Mouse (Mus musculus): ENCODE measurements at regions not wholly inside any gene's neighbourhood (a gene's known extent, or its start where the extent isn't known, plus 50 kb on each side); places are given as distances from the start of the nearest gene placed in this dataset.
A peak's percentile ranks its signal among the peaks of the same experiment; 100 is the strongest.

- H3K4me2 ChIP-seq (ENCODE audit: low read depth, low read length, poor library complexity, severe bottlenecking): no peak overlapping the region
- ATAC-seq (ENCODE audit: low FRiP score): no peak
- H3K9me3 ChIP-seq (ENCODE audit: low read length): no peaks in the 10 kb centered on the region
- H3K27ac ChIP-seq (ENCODE audit: low read depth, low read length): peak overlapping the region; percentile 72
- no peaks in the 10 kb centered on the region for H3K36me3 ChIP-seq (ENCODE audit: insufficient read depth, low read length)
- 32% methylated on average over 2 of the region's 2 CpGs for WGBS
- H3K4me3 ChIP-seq (ENCODE audit: low read depth, low read length): no peak overlapping the region
- peak; percentile 61 for DNase-seq (ENCODE audit: low spot score)
- no peaks in the 10 kb centered on the region for H3K4me1 ChIP-seq (ENCODE audit: insufficient read depth, low read length)
- no peak for TF ChIP-seq CTCF (IDR thresholded peaks at IDR 0.05)
- no peak overlapping the region for H3K9ac ChIP-seq (replicated peaks; ENCODE audit: low read length, poor library complexity, severe bottlenecking)
- H3K27me3 ChIP-seq (ENCODE audit: insufficient read depth, low read length): no peaks in the 10 kb centered on the region
These were observed 341.8 kb upstream of the Tmem161b start for GRCm38 (mm10) chr13:83880305-83880704.

- H3K27ac ChIP-seq (ENCODE audit: low read depth, low read length): peak overlapping the region; percentile 14; the same call in 1 of the 2 replicates
These were observed 341.3 kb upstream of the Tmem161b start for GRCm38 (mm10) chr13:83880772-83881171.

GRCm38 (mm10) chr13:83882839-83883238 lies 339.3 kb upstream of the Tmem161b start:
- ATAC-seq (ENCODE audit: low FRiP score): no peak

More at GRCm38 (mm10) chr13:83880772-83881171, 341.3 kb upstream of the Tmem161b start:
- no peak for TF ChIP-seq CTCF (IDR thresholded peaks at IDR 0.05)
- WGBS: 46% methylated on average over 2 of the region's 2 CpGs
- no peaks in the 10 kb centered on the region for H3K9me3 ChIP-seq (ENCODE audit: low read length)
- H3K27me3 ChIP-seq (ENCODE audit: insufficient read depth, low read length): no peaks in the 10 kb centered on the region
- H3K4me1 ChIP-seq (ENCODE audit: insufficient read depth, low read length): no peaks in the 10 kb centered on the region
- DNase-seq (ENCODE audit: low spot score) (no peak), ATAC-seq (ENCODE audit: low FRiP score) (no peak)
- H3K36me3 ChIP-seq (ENCODE audit: insufficient read depth, low read length): no peaks in the 10 kb centered on the region
- no peak overlapping the region for H3K4me3 ChIP-seq (ENCODE audit: low read depth, low read length)
- no peak overlapping the region for H3K9ac ChIP-seq (replicated peaks; ENCODE audit: low read length, poor library complexity, severe bottlenecking)
- H3K4me2 ChIP-seq (ENCODE audit: low read depth, low read length, poor library complexity, severe bottlenecking): no peak overlapping the region

GRCm38 (mm10) chr13:83883821-83884220 lies 338.3 kb upstream of the Tmem161b start:
- no peak overlapping the region for H3K27ac ChIP-seq (ENCODE audit: low read depth, low read length)

More at GRCm38 (mm10) chr13:83882839-83883238, 339.3 kb upstream of the Tmem161b start:
- Histone ChIP-seq H3K27me3 (ENCODE audit: insufficient read depth, low read length) (no peaks in the 10 kb centered on the region), H3K4me2 (ENCODE audit: low read depth, low read length, poor library complexity, severe bottlenecking) (no peak overlapping the region), H3K4me1 (ENCODE audit: insufficient read depth, low read length) (no peaks in the 10 kb centered on the region), H3K36me3 (ENCODE audit: insufficient read depth, low read length) (no peaks in the 10 kb centered on the region), H3K9me3 (ENCODE audit: low read length) (no peaks in the 10 kb centered on the region), H3K27ac (ENCODE audit: low read depth, low read length) (no peak overlapping the region), H3K4me3 (ENCODE audit: low read depth, low read length) (no peak overlapping the region), H3K9ac (replicated peaks; ENCODE audit: low read length, poor library complexity, severe bottlenecking) (no peak overlapping the region)
- DNase-seq (ENCODE audit: low spot score): no peak
- 44% methylated on average over 1 of the region's 1 CpGs for WGBS
- no peak for TF ChIP-seq CTCF (IDR thresholded peaks at IDR 0.05)

GRCm38 (mm10) chr13:83884226-83884625 lies 337.9 kb upstream of the Tmem161b start:
- no peaks in the 10 kb centered on the region for H3K4me1 ChIP-seq (ENCODE audit: insufficient read depth, low read length)
- no peak overlapping the region for H3K4me3 ChIP-seq (ENCODE audit: low read depth, low read length)
- H3K27ac ChIP-seq (ENCODE audit: low read depth, low read length): no peak overlapping the region
- TF ChIP-seq CTCF (IDR thresholded peaks at IDR 0.05): no peak
- ATAC-seq (ENCODE audit: low FRiP score) (no peak), DNase-seq (ENCODE audit: low spot score) (no peak)
- H3K9ac ChIP-seq (replicated peaks; ENCODE audit: low read length, poor library complexity, severe bottlenecking): no peak overlapping the region
- H3K4me2 ChIP-seq (ENCODE audit: low read depth, low read length, poor library complexity, severe bottlenecking): no peak overlapping the region
- no peaks in the 10 kb centered on the region for H3K9me3 ChIP-seq (ENCODE audit: low read length)
- no peaks in the 10 kb centered on the region for H3K36me3 ChIP-seq (ENCODE audit: insufficient read depth, low read length)
- 49% methylated on average over 4 of the region's 4 CpGs for WGBS
- H3K27me3 ChIP-seq (ENCODE audit: insufficient read depth, low read length): no peaks in the 10 kb centered on the region

More at GRCm38 (mm10) chr13:83883821-83884220, 338.3 kb upstream of the Tmem161b start:
- Histone ChIP-seq H3K4me2 (ENCODE audit: low read depth, low read length, poor library complexity, severe bottlenecking) (no peak overlapping the region), H3K27me3 (ENCODE audit: insufficient read depth, low read length) (no peaks in the 10 kb centered on the region), H3K4me1 (ENCODE audit: insufficient read depth, low read length) (no peaks in the 10 kb centered on the region), H3K4me3 (ENCODE audit: low read depth, low read length) (no peak overlapping the region), H3K36me3 (ENCODE audit: insufficient read depth, low read length) (no peaks in the 10 kb centered on the region), H3K9me3 (ENCODE audit: low read length) (no peaks in the 10 kb centered on the region), H3K9ac (replicated peaks; ENCODE audit: low read length, poor library complexity, severe bottlenecking) (no peak overlapping the region)
- no peak for TF ChIP-seq CTCF (IDR thresholded peaks at IDR 0.05)
- 64% methylated on average over 4 of the region's 4 CpGs for WGBS
- DNase-seq (ENCODE audit: low spot score) (no peak), ATAC-seq (ENCODE audit: low FRiP score) (no peak)

- peak; percentile 63; the same call in 1 of the 2 replicates for ATAC-seq (ENCODE audit: low FRiP score)
- H3K27ac ChIP-seq (ENCODE audit: low read depth, low read length): 0 out of 2 replicates have a peak overlapping the region, but pooled peaks have one; percentile 8
- H3K9me3 ChIP-seq (ENCODE audit: low read length): no peaks in the 10 kb centered on the region
- H3K9ac ChIP-seq (replicated peaks; ENCODE audit: low read length, poor library complexity, severe bottlenecking): no peak overlapping the region
- no peak overlapping the region for H3K4me3 ChIP-seq (ENCODE audit: low read depth, low read length)
- no peaks in the 10 kb centered on the region for H3K4me1 ChIP-seq (ENCODE audit: insufficient read depth, low read length)
- no peak for DNase-seq (ENCODE audit: low spot score)
- no peak overlapping the region for H3K4me2 ChIP-seq (ENCODE audit: low read depth, low read length, poor library complexity, severe bottlenecking)
- H3K27me3 ChIP-seq (ENCODE audit: insufficient read depth, low read length): no peaks in the 10 kb centered on the region
- H3K36me3 ChIP-seq (ENCODE audit: insufficient read depth, low read length): no peaks in the 10 kb centered on the region
- 21% methylated on average over 13 of the region's 13 CpGs for WGBS
- no peak for TF ChIP-seq CTCF (IDR thresholded peaks at IDR 0.05)
These were observed 337.1 kb upstream of the Tmem161b start for GRCm38 (mm10) chr13:83884766-83885543.
